Mouse (Mus musculus) spleen, adult 2 months (tissue): ENCODE data around the gene Nolc1. TPM values are rescaled to one million over a fixed set of nuclear protein-coding genes. Genes with fewer than 3 reads are reported as not detected.

ENCODE experiments used
- DNase-seq, 2 experiments: peaks; one replicate each; pipeline versions ENCODE4 v3.0.0 to v3.0.0-alpha.2; 2012 to 2021; ENCODE audit warnings: low spot score in 2 of 2, low read depth in 1 of 2
- H3K27ac ChIP-seq: fragments of 200-500 bp; 2 replicates; pipeline ENCODE4 v1.5.1; 2012; ENCODE audit warnings: low read length, inconsistent platforms; ENCODE audit not compliant: insufficient read depth
- H3K27me3 ChIP-seq: fragments of 200-500 bp; 2 replicates; pipeline ENCODE4 v1.6.1; 2012; ENCODE audit warnings: mild to moderate bottlenecking, moderate library complexity, low read length, inconsistent platforms; ENCODE audit not compliant: control insufficient read depth, insufficient read depth
- H3K36me3 ChIP-seq: fragments of 200-500 bp; 2 replicates; pipeline ENCODE4 v1.6.1; 2012; ENCODE audit warnings: mild to moderate bottlenecking, low read length, inconsistent platforms; ENCODE audit not compliant: control insufficient read depth, insufficient read depth
- H3K4me1 ChIP-seq: fragments of 200-500 bp; 2 replicates; pipeline ENCODE4 v1.6.1; 2011; ENCODE audit warnings: inconsistent platforms; ENCODE audit not compliant: control insufficient read depth, insufficient read depth, insufficient read length
- H3K4me3 ChIP-seq: fragments of 200-500 bp; 2 replicates; pipeline ENCODE4 v1.5.1; 2011; ENCODE audit warnings: mild to moderate bottlenecking, inconsistent platforms; ENCODE audit not compliant: insufficient read depth, insufficient read length; ENCODE audit errors: extremely low read depth
- CTCF ChIP-seq: fragments of 200-500 bp; IDR thresholded peaks from 2 replicates; pipeline ENCODE4 v1.5.1; 2011; ENCODE audit warnings: mild to moderate bottlenecking, inconsistent platforms; ENCODE audit not compliant: insufficient read depth, insufficient read length, insufficient replicate concordance; ENCODE audit errors: extremely low read depth
- POLR2A ChIP-seq: fragments of 200-500 bp; IDR thresholded peaks from 2 replicates; pipeline ENCODE4 v1.6.1; 2011; ENCODE audit warnings: low read depth, low read length, inconsistent platforms
- WGBS: fragments of 180-500 bp; shearing (Covaris S2); methylation state at CpG from one replicate; pipeline ENCODE4 v1.1.7; 2018; 5-methylcytosine and 5-hydroxymethylcytosine counted together
- polyA plus RNA-seq: library from polyadenylated mRNA; depleted of rRNA; stranded (reverse); fragments of >200 nt; gene quantifications from 2 replicates; pipeline ENCODE4 v1.2.3, GENCODE M21; 2012

Nolc1 gene
- polyA plus RNA-seq, 1 experiment, result 10.3 TPM

DNA sequence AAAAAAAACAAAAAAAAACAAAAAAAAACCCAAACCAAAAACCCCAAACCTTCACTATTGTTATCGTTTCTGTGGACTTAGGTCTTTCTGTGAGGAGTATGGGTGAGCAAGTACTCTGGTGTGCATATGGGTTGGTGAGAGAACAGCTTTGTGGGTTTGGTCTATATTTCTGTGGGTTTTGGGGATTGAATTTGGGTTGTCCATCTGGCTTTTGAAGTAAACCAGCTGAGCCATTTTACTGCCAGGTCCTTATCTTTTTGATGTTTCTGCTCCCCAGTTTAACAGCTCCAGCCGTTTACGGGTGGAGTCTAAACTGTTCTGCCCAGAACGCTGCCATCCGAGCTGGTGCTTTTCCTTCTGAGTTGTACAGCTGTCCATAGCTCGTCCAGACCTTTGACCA is 14.8 kb upstream of the Nolc1 start:
- 71% methylated on average over 6 of the region's 6 CpGs for WGBS
- Histone ChIP-seq H3K27me3 (no peaks in the 10 kb centered on the region), H3K36me3 (peaks cover 35% of the 10 kb centered on the region), H3K4me1 (peaks cover 4% of the 10 kb centered on the region; the same call in 1 of the 2 replicates), H3K27ac (no peak overlapping the region), H3K4me3 (no peak overlapping the region)
- DNase-seq, result no peak
- TF ChIP-seq CTCF (no peak), POLR2A (no peak)

- Histone ChIP-seq H3K4me3 (no peak overlapping the region), H3K27ac (no peak overlapping the region), H3K4me1 (no peaks in the 10 kb centered on the region), H3K27me3 (no peaks in the 10 kb centered on the region), H3K36me3 (peaks cover 50% of the 10 kb centered on the region)
- WGBS, result 94% methylated on average over 10 of the region's 10 CpGs
- TF ChIP-seq CTCF, result no peak
- TF ChIP-seq POLR2A, result no peak
- DNase-seq, result no peak
Observed at GRCm38 (mm10) chr19:46068054-46068453, 7.6 kb upstream of the Nolc1 start.

- 91% methylated on average over 7 of the region's 7 CpGs for WGBS
- no peak overlapping the region for H3K27ac ChIP-seq
- no peak overlapping the region for H3K4me3 ChIP-seq
- peaks cover 18% of the 10 kb centered on the region for H3K36me3 ChIP-seq
- H3K4me1 ChIP-seq, result peaks cover 6% of the 10 kb centered on the region; the same call in 1 of the 2 replicates
- H3K27me3 ChIP-seq, result no peaks in the 10 kb centered on the region
- DNase-seq, result no peak
- TF ChIP-seq POLR2A, result no peak
- no peak for TF ChIP-seq CTCF
Observed at GRCm38 (mm10) chr19:46073285-46073684, 2.4 kb upstream of the Nolc1 start.

GRCm38 (mm10) chr19:46074266-46074665 is 1.4 kb upstream of the Nolc1 start:
- TF ChIP-seq CTCF (no peak), POLR2A (no peak)
- 88% methylated on average over 5 of the region's 5 CpGs for WGBS
- H3K27me3 ChIP-seq, result no peaks in the 10 kb centered on the region
- no peak for DNase-seq
- H3K27ac ChIP-seq, result no peak overlapping the region
- peaks cover 6% of the 10 kb centered on the region; the same call in 1 of the 2 replicates for H3K4me1 ChIP-seq
- peaks cover 16% of the 10 kb centered on the region for H3K36me3 ChIP-seq
- no peak overlapping the region for H3K4me3 ChIP-seq

DNA sequence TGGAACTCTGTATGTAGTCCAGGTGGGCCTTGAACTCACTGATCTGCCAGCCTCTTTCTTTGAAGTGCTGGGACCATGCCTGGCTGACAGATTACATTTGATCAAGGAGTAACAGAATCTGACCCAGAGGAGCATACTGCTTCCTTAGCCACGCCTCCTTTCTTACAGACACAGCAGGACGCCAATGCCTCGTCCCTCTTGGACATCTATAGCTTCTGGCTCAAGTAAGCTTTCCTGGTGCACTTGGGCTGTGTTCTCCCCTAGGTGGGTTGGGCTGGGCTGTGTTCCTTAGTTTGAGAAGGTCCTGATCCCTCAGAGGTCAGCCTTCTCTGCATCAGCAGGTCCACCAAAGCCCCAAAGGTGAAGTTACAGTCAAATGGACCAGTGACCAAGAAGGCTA is 2.9 kb downstream of the Nolc1 start:
- Histone ChIP-seq H3K4me3 (no peak overlapping the region), H3K27ac (no peak overlapping the region), H3K4me1 (peaks cover 6% of the 10 kb centered on the region; the same call in 1 of the 2 replicates), H3K27me3 (no peaks in the 10 kb centered on the region), H3K36me3 (peaks cover 39% of the 10 kb centered on the region)
- WGBS, result 76% methylated on average over 3 of the region's 3 CpGs
- TF ChIP-seq CTCF, result no peak
- TF ChIP-seq POLR2A, result no peak
- DNase-seq, result no peak

DNA sequence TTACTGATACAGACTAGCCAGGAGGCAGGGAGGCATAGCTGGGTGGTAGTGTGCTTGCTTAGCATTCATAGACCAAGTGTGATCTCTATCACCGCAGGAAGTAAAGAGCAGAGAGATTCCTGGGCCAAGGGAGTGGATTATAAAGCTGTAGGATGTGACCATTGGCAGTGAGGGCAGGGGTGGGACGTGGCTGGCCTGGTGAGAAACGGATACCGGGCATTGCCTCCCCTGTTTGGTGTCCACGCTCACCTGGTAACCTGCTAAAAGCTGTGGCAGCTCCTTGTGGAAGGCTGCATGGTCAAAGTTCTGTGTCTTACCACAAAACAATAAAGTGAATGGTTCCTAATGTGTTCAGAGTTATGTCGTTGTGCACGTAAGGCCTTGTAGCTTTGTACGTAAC is 9.5 kb downstream of the Nolc1 start:
- no peak overlapping the region for H3K4me3 ChIP-seq
- DNase-seq, result no peak
- H3K4me1 ChIP-seq, result no peaks in the 10 kb centered on the region
- peaks cover 40% of the 10 kb centered on the region for H3K36me3 ChIP-seq
- 93% methylated on average over 8 of the region's 8 CpGs for WGBS
- no peak overlapping the region for H3K27ac ChIP-seq
- TF ChIP-seq POLR2A, result no peak
- no peak for TF ChIP-seq CTCF
- H3K27me3 ChIP-seq, result no peaks in the 10 kb centered on the region

GRCm38 (mm10) chr19:46086337-46086736 is 10.7 kb downstream of the Nolc1 start:
- no peaks in the 10 kb centered on the region for H3K27me3 ChIP-seq
- H3K27ac ChIP-seq, result no peak overlapping the region
- no peak overlapping the region for H3K4me3 ChIP-seq
- peaks cover 33% of the 10 kb centered on the region for H3K36me3 ChIP-seq
- WGBS, result 43% methylated on average over 3 of the region's 3 CpGs
- no peaks in the 10 kb centered on the region for H3K4me1 ChIP-seq
- peak; percentile 35 to 42 for DNase-seq
- TF ChIP-seq CTCF (peak; percentile 43; the same call in 1 of the 2 replicates), POLR2A (no peak)
